Mouse (Mus musculus) left cerebral cortex, postnatal 4 days (tissue): ENCODE measurements around the gene Gm20498. TPM values are rescaled to one million over a fixed set of nuclear protein-coding genes. Genes with fewer than 3 reads are reported as not detected.

Experiments used
- DNase-seq: peaks from one replicate; pipeline ENCODE4 v3.0.0-alpha.2; 2022
- intact Hi-C: fragments of 180-260 bp; cut with DNase I; formaldehyde crosslinking; loops from one replicate; pipeline ENCODE4 v1.15.1; 2025
- total RNA-seq, 2 experiments: library from RNA; stranded (reverse); gene quantifications; 2 replicates each; pipeline ENCODE4 v1.2.3; 2021

Gene Gm20498
- total RNA-seq, 2 experiments from 2014 or later: 31.2 to 34.2 TPM

- intact Hi-C loops: no loop called here
- no peak for DNase-seq
Observed at GRCm38 (mm10) chr12:81333841-81334240, 198.9 kb downstream of the Gm20498 start.

GRCm38 (mm10) chr12:81332875-81333421 is 199.8 kb downstream of the Gm20498 start, which contains the start of gene Slc8a3:
Gene Slc8a3 (minus strand): TSS chr12:81333180.
- peak; percentile 52 for DNase-seq
- intact Hi-C loops: no loop called here

- intact Hi-C loops: no loop called here
- DNase-seq: peak; percentile 66
Observed at GRCm38 (mm10) chr12:81331937-81332874, 200.5 kb downstream of the Gm20498 start.

- intact Hi-C loops: no loop called here
Observed at GRCm38 (mm10) chr12:81331046-81331638, 201.6 kb downstream of the Gm20498 start.

GRCm38 (mm10) chr12:81324991-81325390 is 207.7 kb downstream of the Gm20498 start:
- DNase-seq: no peak
- intact Hi-C loops: loop anchor here (5.0 kb wide), 1 partner anchor 113 kb away; no protein-coding TSS in a partner anchor

More at GRCm38 (mm10) chr12:81331046-81331638, 201.6 kb downstream of the Gm20498 start:
- DNase-seq: no peak

GRCm38 (mm10) chr12:81324116-81324515 is 208.6 kb downstream of the Gm20498 start:
- intact Hi-C loops: no loop called here
- DNase-seq: no peak

GRCm38 (mm10) chr12:81321021-81321420 is 211.7 kb downstream of the Gm20498 start:
- intact Hi-C loops: no loop called here
- peak; percentile 1 for DNase-seq

- no peak for DNase-seq
- intact Hi-C loops: no loop called here
Observed at GRCm38 (mm10) chr12:81317811-81318210, 214.9 kb downstream of the Gm20498 start.

- intact Hi-C loops: no loop called here
- DNase-seq: no peak
Observed at GRCm38 (mm10) chr12:81315953-81316352, 216.8 kb downstream of the Gm20498 start.

Other genes starting within 250 kb of the Gm20498 start
- gene Slc8a3, start 199.7 kb downstream of the Gm20498 start, total RNA-seq: 10 to 100 TPM; 28.8 to 35.6 TPM
- gene Gm4787, start 153.4 kb downstream of the Gm20498 start, total RNA-seq: 1 to 10 TPM; 1.9 to 2.2 TPM
- gene Adam4, start 111.0 kb downstream of the Gm20498 start, total RNA-seq: 1 to 10 TPM; 2.4 to 3.1 TPM
- 10 to 100 TPM; 39.8 to 53.3 TPM for gene Cox16, start 47.8 kb downstream of the Gm20498 start, total RNA-seq
- 10 to 100 TPM; 20.1 to 24.2 TPM for gene Synj2bp, start within 50 bp of the Gm20498 start, total RNA-seq
- under 1 TPM; 0.70 to 0.88 TPM for gene Adam21, start 35.6 kb upstream of the Gm20498 start, total RNA-seq
- gene Med6, start 62.1 kb upstream of the Gm20498 start, total RNA-seq: 10 to 100 TPM; 22.4 to 28.1 TPM
- 10 to 100 TPM; 82.0 to 83.6 TPM for gene Ttc9, start 98.3 kb upstream of the Gm20498 start, total RNA-seq
- gene Map3k9, start 248.3 kb upstream of the Gm20498 start, total RNA-seq: 10 to 100 TPM; 86.1 to 90.5 TPM